Mouse (Mus musculus) frontal cortex, adult 2 months (tissue): ENCODE results near the gene Cyfip2. TPM values are rescaled to one million over a fixed set of nuclear protein-coding genes. Genes with fewer than 3 reads are reported as not detected.

Experiments
- DNase-seq, 2 experiments: peaks; one replicate each; pipeline ENCODE4 v3.0.0; 2022; ENCODE audit warnings: low spot score in 1 of 2; ENCODE audit errors: extremely low spot score in 1 of 2
- polyA plus RNA-seq: library from polyadenylated mRNA; depleted of rRNA; stranded (reverse); fragments of >200 nt; gene quantifications from 2 replicates; pipeline ENCODE4 v1.2.3, GENCODE M21; 2012

Cyfip2 gene
- polyA plus RNA-seq, 1 experiment: 223 TPM

DNA sequence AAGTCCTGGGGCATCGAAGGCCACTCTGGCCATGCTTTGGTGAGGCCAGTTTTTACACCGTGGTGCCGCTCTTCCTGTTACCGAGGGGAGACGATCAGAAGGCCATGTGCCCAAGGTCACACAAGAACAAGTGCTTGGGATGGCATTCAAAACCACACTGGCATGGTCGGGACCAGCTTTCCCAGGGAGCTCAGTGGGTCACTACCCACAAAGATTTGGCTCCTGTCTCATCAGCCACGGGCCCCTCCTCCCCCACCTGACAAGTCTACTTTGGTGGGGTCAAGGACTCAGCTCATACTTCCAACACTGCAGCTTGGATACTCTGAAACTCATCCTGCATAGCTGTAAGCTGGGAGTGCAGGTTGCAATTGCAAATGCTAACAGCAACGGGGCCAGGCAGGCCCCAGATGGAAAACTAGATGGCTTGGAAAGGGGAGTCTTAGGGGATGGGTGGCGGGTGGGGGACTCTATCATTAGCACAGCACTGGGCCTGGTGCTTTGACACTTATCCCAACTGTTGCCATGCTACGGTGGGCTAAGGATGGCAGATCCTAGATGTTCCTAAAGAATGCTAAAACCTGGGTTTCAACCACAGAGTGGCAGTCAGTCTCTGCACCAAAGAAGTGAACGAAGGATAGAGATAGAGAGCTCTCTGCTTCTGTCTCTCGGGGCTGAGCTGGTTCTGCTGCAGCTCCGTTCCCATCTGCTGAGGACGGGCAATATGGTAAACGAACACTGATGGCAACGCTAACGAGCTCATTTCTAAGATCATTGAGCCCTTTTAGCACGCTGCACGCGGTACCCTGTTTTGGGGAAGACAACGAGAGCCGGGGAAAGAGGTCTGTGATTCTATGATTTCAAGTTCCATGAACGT lies 67.7 kb downstream of the Cyfip2 start:
- DNase-seq: no peak

DNA sequence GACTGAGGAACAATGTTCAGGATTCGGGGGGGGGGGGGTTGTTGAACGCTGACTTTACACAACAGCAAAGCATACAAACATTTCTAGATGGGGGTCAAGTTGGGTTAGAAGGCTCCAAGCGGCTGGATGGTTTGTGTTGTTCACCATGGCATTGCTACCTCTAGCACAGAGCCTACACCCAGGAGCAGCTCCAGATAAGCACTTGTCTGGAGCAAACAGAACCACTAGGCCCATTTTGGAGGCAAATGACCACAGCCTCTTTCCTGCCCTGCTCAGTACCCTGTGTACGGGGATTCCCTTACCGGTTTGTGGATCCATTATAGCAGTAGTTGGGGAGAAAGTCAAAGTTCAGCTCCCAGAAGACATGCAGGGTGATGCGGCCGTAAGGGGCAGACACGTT lies 70.7 kb downstream of the Cyfip2 start:
- DNase-seq: no peak

DNA sequence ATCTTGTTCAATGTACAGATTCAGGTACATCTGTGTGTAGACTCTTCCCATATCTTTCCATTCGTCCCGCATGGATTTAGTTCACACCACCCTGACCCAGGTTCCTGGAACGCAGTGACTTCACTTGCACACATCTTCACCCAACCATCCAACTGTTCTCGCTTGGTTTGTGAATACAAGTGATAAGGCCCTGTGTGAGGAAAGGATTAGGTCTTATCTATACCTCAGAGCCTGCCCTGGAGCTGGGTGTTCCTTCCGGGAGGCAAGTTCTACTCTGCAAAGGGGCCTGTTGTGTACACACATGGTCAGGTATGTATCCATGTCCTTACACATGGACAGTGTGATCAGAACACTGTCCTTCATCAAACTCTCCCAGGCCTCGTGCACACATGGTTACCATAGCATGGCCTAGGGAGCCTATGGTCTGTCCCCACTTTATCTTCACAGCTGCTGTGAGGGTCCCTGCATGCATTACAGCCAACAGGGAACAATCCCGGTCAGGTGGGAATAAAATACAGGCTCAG lies 71.4 kb downstream of the Cyfip2 start:
- no peak for DNase-seq

DNA sequence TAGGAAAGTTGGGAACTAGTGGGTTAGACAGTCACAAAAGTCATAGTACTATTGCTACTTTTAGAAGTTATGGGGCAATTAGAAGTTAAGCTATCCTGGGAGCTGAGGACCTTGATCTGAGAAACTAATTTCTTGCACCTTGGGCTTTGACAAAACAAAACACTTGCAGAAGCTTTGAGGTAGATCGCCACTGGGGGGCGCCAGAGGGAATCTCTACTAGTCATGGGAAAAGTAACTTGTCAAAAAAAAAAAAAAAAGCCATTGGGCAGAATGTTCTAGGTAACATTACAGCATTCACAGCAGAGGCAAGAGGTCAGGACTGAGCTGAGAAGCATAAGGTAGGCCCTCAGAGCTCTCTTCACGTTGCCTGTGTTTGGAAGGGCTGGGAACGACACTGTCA lies 75.7 kb downstream of the Cyfip2 start:
- peak; percentile 68 to 95 for DNase-seq

DNA sequence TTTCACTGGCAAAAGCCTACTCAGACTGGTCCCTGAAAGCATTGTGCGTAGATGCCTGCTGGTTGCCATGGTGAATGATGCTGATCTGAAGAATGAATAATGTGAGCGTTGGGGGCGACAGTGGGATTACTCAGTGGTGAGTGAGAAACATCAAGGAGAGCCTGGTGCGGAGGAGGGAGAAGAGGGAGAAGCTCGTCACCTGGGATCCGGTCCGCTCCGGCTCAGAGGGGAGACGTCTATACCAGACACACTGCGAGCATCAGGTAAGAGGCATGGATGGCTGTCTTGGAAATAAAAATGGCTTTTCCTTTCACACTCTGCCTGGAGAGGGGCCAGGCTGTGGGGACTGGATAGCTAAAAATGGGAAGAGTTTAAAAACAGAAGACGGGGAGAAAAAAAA lies 77.3 kb downstream of the Cyfip2 start, which contains the start of gene Fndc9:
Gene Fndc9 (plus strand): TSS at position 198 of the 400 bp plus-strand sequence.
- DNase-seq: peak; percentile 90 to 92

DNA sequence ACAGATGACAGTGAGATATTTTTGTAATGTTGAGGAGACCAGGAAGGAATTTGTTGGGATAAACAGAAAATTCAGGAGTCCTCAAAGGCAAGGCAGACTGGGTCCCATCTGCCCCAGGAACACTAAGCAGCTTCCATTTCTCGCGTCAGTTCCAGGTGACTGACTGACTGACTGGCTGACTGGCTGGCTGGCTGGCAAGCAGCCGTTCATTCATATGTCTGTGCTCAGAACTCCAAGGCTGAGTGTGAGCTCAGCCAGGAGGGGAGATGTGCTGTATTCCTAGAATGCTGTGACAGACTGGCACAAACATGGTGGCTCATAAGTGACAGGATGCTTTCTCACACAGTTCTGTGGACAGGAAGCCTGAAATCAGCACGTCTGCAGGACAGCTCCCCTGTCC lies 78.7 kb downstream of the Cyfip2 start:
- DNase-seq: no peak

DNA sequence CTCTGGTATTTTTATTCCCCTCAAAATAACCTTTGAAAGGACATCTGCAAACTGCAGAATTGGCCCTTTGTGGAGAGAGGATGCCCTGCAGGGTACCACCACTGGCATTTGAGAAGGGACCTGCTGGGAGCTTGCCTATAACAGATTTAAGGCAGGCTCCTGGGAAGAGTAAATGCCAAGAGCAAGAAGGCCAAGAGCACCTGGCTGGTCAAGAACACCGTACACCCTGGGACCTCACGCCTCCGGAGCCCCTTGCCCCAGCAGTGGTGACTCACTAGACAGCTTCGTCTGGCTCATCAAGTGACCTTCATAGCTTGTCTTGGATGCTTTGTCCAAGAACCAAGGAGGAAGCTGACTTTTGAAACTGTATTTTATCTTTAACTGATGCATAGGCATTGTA lies 79.9 kb downstream of the Cyfip2 start:
- DNase-seq: no peak

DNA sequence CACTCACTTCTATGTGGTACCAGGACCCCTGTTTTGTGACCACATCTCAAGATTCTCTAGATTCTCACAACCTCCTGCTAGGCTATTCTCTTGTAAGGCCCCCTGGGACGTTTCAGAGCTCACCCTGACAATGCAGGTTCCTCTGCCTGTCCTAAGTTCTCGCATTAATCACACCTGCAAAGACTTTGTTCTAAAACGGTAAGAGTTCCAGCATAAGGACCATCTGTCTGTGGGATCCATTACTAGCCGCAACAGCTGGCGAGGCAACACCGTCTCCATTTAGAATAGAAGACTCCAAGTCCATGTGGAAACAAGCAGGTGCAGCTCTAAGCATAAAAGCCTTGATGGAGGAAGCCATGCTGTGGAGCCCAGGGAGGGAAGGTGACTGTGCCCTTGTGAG lies 82.5 kb downstream of the Cyfip2 start:
- no peak for DNase-seq

DNA sequence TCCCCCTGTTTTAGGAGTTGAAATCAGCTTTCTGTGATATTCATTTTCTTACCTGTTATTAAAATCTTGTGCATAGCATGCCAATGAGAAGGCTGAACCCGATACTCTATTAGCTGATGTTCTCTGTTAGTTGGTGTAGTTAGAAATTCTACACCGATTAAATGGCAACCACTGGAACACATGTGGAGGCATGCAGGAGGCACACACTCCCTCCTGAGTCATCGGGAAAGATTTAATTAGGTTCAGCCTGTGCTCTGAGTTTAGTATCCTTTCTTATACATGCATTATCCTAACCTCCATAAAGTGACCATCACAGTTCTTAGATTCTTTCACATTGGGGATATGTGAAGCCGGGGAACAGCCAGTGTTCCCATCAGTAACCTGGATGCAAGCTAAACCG lies 87.3 kb downstream of the Cyfip2 start:
- no peak for DNase-seq

DNA sequence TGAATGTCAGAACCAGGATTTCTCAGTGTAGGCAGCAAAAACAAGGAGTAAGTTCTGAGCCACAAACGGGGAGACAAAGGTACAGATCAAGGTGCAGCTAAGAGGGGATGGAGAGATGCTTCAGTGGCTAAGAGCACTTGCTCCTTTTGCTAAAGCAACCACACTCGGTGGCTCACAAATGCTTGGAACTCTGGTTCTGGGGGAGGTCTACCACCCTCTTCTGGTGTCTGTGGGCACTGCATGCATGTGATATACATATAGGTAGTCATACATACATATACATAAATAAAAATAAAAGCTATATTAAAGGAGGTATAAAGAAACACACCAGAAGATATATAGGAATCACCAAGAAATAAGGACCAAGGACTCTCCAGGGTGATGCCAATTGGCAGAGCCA lies 89.1 kb downstream of the Cyfip2 start:
- DNase-seq: no peak

DNA sequence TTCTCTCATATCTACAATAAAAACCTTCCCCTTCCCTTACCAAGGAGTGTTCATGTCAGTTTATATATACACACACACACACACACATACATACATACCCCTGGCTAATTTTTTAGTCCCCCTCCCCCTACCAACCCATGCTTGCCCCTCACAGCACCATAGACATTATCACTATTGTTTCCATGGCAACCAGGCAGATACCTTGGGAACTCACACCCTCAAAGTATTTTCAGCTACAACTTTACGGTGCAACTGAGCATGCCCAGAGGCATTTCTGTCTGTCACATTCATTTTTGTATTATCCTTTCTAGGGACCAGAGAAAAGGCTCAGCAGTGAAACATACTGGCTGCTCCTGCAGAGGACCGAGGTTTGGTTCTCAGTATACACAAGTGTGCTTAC lies 92.4 kb downstream of the Cyfip2 start:
- DNase-seq: no peak

DNA sequence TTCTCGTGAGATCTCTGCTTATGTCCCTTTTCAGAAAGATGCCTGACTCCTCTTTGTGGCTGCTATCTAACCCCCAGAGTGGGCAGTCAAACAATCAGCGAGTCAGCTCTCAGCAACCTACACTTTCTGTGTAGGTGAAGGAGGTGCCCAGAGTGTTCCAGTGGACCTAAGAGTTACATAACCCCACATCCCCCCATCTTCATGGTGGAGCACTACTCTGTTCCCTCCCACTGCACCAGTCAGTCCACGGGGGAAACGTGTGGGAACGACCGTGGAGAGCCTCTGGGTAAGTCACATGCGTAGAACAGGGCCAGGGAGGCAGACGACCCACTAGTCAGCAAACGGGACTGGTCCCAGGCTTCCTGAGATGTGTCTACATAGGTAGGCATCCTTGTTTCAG lies 93.3 kb downstream of the Cyfip2 start:
- peak in 1 of 2 experiments; percentile 43 for DNase-seq

DNA sequence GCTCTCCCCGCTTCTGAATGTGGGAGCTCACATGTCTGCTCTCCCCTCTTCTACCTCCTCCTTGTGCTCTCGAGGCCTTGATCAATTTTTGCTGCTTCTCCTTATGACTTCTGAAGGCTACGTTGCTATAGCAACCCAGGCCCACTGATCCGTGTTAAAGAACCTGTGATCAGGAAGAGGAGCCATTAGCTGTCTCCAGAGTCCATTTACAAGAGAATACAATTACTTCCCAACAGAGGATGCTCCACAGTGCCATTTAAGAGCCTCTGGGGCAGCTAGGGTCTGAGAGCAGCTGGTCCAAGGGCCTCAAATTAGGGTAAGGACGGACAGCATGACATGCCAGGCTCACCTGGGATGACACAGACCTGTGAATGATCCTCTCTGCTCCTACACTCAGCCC lies 94.1 kb downstream of the Cyfip2 start:
- peak in 1 of 2 experiments; percentile 43 for DNase-seq

DNA sequence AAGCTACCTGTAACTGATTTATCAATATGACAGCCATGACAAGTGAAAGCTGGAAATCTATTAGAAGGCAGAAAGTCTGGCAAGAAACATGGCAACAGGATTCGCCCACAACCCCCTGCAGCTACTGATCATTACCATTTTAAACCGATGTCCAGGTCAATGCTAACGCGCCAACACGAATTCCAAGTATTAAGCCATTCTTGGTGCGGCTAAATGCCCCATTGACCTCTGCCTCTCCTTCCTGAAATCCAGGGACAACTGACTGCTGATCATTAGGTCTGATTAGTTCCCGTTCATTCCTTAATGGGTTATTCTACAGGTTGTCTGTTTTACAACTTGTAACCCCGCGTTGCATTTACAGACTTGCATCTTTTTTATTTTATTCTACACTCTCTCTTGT lies 95.0 kb downstream of the Cyfip2 start:
- no peak for DNase-seq

DNA sequence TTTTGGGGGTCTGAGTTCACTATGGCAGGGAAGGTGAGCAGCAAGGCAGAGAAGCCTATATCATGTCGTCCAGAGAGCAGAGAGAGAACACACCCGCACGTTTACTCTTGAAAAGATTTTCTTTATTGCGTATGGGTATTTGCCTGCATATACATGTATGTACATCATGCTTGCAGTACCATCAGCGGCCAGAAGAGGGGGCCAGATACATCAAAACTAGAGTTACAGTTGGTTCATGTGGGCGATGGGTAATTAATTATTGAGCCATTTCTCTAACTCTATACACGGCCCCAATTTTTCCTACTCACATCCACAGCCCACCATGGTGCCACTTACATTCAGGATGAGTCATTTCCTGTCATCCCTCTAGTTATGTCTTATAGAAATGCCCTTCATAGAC lies 96.0 kb downstream of the Cyfip2 start:
- DNase-seq: peak in 1 of 2 experiments; percentile 73

DNA sequence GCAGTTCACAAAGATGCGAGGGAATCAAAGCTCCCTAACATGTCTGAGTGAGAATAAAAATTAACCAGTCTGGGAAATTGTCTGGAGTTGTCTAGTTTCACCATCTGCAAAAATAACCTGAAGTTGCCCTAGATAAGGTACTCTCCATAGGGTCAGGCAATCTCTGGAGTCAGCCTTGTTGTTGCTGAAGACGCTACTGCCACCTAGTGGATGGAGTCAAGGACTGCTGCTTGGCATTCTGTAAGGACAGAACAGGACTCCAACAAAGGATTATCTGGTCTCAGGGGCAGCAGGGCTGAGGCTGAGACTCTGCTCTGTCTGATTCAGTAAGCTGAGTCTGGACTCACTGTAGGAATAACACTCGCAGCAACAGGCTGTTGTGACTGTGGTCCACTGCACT lies 97.3 kb downstream of the Cyfip2 start:
- DNase-seq: peak; percentile 55 to 84

DNA sequence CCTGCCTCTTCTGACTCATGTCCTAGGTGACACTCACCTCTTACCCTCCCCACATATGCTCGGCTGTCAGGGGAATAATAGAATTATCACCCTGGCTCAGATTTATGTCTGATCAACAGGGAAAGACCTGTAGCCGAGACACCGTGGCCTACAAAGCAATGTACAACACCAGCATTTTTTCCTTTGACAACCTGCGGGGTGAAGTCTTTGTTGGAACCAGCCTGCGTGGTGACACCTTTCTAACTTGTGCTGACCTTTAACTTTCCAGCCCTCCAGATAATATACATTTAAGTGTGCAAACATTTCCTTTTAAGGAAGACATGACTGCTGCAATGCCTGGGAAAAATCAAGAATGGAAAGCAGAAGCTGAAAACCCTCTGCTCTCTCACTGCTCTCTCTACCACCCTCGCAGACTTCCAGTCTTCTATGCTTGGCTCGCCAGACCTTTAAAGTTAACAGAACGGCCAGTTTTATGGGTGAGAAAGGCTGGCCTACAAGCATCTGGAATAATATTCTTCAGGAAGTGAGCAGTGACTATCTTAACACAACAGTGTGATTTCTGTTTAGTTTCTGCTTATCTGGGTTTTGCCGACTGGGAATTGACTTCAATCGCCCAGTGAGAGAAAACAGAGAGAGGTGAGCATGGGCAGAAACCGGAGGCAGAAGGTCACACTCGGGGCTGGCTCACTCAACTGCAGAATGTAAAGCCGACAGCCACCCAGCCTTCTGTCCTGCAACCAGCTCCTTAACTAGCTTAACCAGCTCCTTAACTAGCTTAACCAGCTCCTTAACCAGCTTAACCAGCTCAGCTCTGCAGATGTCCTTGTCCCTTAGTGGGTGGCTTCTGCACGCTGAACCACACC lies 98.1 kb downstream of the Cyfip2 start:
- DNase-seq: no peak

DNA sequence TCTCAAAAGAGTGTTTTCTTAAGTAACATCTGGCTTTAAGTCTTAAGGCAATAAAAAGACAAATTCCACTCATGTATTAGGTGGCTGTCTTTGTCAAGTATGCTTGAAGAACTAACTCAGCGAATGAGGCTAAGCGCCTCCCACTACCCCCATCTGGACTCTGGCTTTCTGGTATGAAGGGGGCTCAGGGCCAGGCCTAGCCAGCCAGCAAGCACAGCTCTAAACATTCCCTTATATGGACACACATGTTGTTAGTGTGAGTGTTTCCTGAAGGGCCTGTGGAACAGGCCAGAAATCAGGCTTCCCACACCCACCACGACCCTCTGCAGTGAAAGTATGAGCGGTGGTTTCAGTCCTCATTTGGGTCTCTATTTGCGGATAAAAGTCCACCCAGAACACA lies 98.8 kb downstream of the Cyfip2 start:
- DNase-seq: no peak

DNA sequence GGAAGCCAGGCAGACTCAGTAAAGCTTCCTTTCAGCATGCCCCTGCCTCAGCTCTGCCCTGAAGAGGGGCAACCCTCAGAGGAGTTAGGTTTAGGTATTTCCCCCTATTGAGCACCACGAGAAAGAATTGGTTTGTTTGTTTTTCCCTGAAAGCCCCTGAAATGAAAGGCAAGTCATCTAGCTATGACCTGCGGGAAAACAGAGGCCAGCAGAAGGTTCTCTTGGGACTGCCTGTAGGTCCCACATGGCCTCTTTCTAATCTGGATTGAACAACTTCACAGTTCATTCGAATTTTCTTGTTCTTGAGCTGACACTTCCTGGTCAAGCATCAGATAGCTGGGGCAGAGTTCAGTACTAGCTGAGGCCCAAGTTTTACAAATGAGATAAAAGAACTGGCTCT lies 100.8 kb downstream of the Cyfip2 start:
- DNase-seq: no peak

DNA sequence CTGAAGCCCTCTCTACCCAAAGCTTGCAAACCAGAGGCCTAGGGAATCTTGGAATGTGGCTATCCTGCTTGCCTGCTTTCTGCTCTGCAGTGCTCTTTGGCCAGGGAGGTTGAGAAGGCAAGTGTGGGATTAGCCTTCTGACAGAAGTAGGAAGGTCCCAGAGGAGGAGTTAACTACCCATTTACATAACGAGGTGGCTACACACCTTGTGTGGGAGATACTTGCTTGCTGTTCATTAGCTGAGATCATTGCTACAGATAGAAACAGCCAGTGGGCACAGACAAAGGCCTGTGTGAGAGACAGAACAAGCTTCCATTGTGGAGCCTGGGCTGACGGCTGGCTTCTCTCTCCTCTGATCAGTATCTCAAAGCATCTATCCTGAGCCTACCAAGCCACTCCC lies 102.8 kb downstream of the Cyfip2 start:
- no peak for DNase-seq

DNA sequence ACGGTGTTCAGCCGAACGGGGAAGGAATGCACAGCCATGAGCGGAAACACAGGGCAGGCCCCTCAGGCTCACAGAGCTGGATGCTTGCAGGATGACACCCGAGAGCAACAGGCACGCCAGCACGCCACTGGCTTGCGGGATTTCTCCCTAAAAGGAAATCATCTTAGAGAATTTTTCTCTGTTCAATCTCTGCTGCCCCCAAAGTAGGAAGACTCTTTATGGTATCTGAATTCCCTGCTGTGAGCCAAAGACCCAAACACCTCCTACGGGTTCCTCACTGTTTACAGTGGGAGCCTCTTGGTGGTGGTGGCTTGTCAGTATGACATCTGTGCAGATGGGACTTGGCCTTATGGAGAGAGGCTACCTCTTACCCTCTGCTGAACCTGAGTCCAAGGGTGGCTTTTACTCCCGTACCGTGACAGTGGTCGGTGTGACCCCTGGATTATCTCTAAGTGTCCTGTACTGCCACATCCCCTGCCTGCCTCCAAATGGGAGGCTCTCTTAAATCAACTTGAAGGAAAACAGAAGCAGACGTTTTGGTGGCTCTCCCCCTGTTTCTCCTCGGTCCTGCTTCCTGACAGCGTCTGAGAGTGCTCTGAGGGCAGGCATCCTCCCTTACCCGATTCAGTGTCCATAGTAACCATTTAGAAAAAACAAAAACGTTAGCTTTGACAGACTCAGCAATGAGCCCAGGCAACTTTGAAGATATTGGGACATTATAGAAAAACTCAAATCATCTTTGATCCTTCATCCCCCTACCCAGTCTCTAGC lies 106.8 kb downstream of the Cyfip2 start:
- peak in 1 of 2 experiments; percentile 63 for DNase-seq
